Mouse (Mus musculus): ENCODE measurements around the gene Hook2. TPM values are rescaled to one million over a fixed set of nuclear protein-coding genes. Genes with fewer than 3 reads are reported as not detected.
A peak's percentile ranks its signal among the peaks of the same experiment; 100 is the strongest.

Gene Hook2
- polyA plus RNA-seq, 1 experiment from 2014 or later, result 25.8 TPM

DNA sequence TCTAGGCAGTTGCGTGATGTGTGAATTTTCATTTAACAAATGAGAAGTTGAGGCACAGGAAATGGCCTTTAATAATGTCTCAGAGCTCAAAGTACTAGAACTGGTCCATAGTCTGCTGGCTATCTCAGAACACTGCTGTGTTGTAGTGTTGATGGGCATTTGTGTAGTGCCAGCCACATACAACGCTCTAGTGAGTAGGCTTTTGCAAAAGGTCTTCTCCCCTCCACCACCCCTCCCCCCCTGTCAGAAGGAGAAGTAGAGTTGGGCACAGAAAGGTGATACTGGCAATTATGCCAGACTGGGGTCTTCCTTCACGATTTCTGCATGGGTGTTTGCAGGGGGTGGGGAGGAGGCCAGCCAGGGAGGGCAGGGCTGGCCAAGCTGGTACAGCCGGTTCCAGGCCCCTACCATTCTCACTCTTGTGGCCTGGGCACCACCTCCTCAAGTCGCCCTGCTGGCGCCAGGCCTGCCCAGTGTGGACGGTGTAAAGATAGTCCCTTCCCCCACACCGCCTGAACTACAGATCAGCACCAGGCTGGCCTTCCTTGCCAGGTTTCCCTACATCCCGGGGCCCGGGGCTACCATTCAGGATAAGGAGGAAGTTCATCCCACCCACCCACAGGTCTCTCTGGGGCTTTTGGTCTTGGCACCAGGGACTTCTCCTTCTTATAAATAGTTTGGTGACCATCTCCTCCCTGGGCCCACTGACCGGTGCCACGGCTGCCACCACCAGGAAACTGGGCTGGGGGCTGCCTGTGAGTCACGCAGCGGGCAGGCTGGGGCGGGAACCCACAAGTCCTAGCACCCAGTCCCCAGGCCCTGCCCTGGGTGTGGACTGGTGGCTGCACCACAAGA, 8.5 kb upstream of the Hook2 start:
- Histone ChIP-seq H3K27ac (replicated peaks; ENCODE audit: low read depth, low read length) (no peak overlapping the region), H3K9ac (replicated peaks; ENCODE audit: low read length) (no peak overlapping the region), H3K36me3 (ENCODE audit: control insufficient read depth, insufficient read depth, low read length) (no peaks in the 10 kb centered on the region), H3K4me2 (ENCODE audit: low read length) (no peak overlapping the region), H3K27me3 (ENCODE audit: control insufficient read depth, insufficient read depth, low read length) (peaks cover 17% of the 10 kb centered on the region), H3K4me3 (replicated peaks; ENCODE audit: low read depth, low read length) (no peak overlapping the region), H3K9me3 (ENCODE audit: control insufficient read depth, low read length) (no peaks in the 10 kb centered on the region), H3K4me1 (ENCODE audit: control insufficient read depth, insufficient read depth, low read length) (peaks cover 57% of the 10 kb centered on the region)
- 81% methylated on average over 15 of the region's 15 CpGs for WGBS
- ATAC-seq (ENCODE audit: low FRiP score, low TSS enrichment) (no peak), DNase-seq (no peak)

DNA sequence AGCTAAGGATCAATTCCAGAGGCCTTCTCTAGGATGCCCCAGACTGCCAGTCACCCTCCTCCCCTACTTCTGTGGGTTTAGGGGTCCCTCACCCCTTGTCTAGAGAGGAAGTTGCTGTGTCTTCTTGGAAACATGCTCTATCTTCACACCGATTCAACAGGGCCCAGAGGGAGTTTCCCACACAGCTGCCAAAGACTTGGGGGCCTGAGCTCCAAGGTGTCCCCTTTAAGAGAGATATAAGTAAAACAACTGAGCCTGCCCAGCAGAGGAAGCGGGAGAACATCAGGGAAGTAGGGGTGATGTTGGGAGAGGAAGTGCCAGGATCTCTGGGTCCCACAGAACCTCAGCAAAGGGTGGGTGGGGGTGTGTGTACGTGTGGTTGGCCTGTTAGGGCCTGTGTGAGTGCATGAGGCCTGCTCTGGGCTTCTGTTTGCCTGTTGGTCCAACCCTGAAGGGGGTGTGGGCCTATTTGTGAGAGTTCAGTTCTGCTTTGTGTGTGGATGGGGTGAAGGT, 7.8 kb upstream of the Hook2 start:
- Histone ChIP-seq H3K9ac (replicated peaks; ENCODE audit: low read length) (no peak overlapping the region), H3K9me3 (ENCODE audit: control insufficient read depth, low read length) (no peaks in the 10 kb centered on the region), H3K27ac (replicated peaks; ENCODE audit: low read depth, low read length) (no peak overlapping the region), H3K27me3 (ENCODE audit: control insufficient read depth, insufficient read depth, low read length) (peaks cover 10% of the 10 kb centered on the region), H3K4me1 (ENCODE audit: control insufficient read depth, insufficient read depth, low read length) (peaks cover 50% of the 10 kb centered on the region), H3K4me2 (ENCODE audit: low read length) (no peak overlapping the region), H3K36me3 (ENCODE audit: control insufficient read depth, insufficient read depth, low read length) (no peaks in the 10 kb centered on the region), H3K4me3 (replicated peaks; ENCODE audit: low read depth, low read length) (no peak overlapping the region)
- ATAC-seq (ENCODE audit: low FRiP score, low TSS enrichment) (no peak), DNase-seq (no peak)
- WGBS, result 61% methylated on average over 3 of the region's 3 CpGs

DNA sequence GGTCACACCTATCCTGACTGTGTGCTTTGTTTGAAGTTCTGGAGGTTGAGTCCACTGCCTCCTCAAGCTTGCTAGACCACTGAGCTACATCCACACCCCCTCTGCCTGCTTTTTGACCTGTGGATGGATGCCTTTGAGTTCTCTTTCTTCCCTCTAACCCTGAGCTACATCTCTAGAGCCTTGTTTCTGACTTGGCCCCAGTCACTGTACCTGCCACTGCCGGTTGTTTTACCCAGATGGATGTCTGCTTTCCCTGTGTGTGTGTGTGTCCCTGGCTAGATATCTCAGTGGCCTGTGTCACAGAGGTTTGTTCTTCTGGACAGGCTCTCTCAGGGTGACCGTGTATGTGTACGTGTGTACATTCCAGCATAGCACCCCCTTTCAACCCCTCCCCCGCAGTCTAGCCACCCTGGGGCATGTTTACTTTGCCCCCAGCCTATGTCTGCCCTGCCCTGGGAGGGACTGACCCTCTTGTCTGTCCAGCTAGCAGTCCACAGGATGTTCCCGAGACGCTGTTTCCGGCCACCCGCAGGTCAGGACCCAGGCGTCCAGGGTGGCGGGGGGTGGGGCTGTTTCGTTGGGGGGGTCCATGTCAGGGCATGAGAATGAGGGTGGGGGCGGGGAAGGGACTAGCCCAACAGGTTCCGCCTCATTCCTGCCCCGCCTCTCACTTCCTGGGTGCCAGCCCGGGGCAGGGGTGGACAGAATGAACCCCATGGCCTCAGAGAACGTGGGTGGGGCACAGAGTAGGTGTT, 5.9 kb upstream of the Hook2 start:
- no peaks in the 10 kb centered on the region for H3K36me3 ChIP-seq (ENCODE audit: control insufficient read depth, insufficient read depth, low read length)
- 16% methylated on average over 16 of the region's 16 CpGs for WGBS
- peak overlapping the region; percentile 49; the same call in 1 of the 2 replicates for H3K27ac ChIP-seq (replicated peaks; ENCODE audit: low read depth, low read length)
- H3K9ac ChIP-seq (replicated peaks; ENCODE audit: low read length), result peak overlapping the region; percentile 50; the same call in 1 of the 2 replicates
- H3K4me1 ChIP-seq (ENCODE audit: control insufficient read depth, insufficient read depth, low read length), result peaks cover 34% of the 10 kb centered on the region
- 0 out of 2 replicates have a peak, but pooled peaks cover 9% of the 10 kb centered on the region for H3K27me3 ChIP-seq (ENCODE audit: control insufficient read depth, insufficient read depth, low read length)
- DNase-seq (no peak), ATAC-seq (ENCODE audit: low FRiP score, low TSS enrichment) (no peak)
- H3K4me3 ChIP-seq (replicated peaks; ENCODE audit: low read depth, low read length), result no peak overlapping the region
- no peaks in the 10 kb centered on the region for H3K9me3 ChIP-seq (ENCODE audit: control insufficient read depth, low read length)
- H3K4me2 ChIP-seq (ENCODE audit: low read length), result peak overlapping the region; percentile 99

DNA sequence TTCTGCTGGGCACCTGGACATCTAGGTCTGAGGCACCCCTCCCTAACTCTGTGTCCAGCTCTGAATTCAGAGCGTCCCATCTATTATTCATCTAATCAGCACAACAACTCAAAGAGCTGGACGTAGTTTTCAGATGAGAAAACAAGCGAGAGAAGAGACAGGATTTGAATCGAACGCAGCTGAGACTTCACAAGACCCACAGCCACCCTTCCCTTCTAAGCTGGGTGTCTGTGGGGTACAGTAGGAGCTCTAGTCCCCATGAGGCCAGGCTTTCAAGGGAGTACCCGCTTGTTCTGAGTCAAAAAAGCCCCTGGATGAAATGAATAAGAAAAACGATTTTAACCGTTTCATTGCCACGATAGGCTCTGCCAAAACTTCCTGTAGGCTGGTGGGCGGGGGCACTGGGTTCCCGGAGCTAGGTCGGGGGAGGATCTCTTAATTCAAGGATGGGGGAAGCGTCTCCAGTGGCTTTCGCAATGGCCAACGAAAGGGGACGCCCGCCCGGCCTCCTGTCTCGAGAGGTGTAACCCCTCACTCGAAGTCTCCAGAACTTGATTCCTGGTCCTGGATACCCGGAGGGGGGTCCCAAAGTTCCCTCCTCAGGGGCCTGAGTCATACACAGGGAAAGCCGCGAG, 5.2 kb upstream of the Hook2 start:
- ATAC-seq (ENCODE audit: low FRiP score, low TSS enrichment), result no peak
- Histone ChIP-seq H3K9me3 (ENCODE audit: control insufficient read depth, low read length) (no peaks in the 10 kb centered on the region), H3K36me3 (ENCODE audit: control insufficient read depth, insufficient read depth, low read length) (no peaks in the 10 kb centered on the region), H3K27me3 (ENCODE audit: control insufficient read depth, insufficient read depth, low read length) (0 out of 2 replicates have a peak, but pooled peaks cover 9% of the 10 kb centered on the region), H3K4me1 (ENCODE audit: control insufficient read depth, insufficient read depth, low read length) (peaks cover 30% of the 10 kb centered on the region), H3K27ac (replicated peaks; ENCODE audit: low read depth, low read length) (peak overlapping the region; percentile 49), H3K9ac (replicated peaks; ENCODE audit: low read length) (peak overlapping the region; percentile 50), H3K4me3 (replicated peaks; ENCODE audit: low read depth, low read length) (peak overlapping the region; percentile 46), H3K4me2 (ENCODE audit: low read length) (peak overlapping the region; percentile 99)
- under 1% methylated on average over 23 of the region's 23 CpGs for WGBS
- DNase-seq, result no peak

DNA sequence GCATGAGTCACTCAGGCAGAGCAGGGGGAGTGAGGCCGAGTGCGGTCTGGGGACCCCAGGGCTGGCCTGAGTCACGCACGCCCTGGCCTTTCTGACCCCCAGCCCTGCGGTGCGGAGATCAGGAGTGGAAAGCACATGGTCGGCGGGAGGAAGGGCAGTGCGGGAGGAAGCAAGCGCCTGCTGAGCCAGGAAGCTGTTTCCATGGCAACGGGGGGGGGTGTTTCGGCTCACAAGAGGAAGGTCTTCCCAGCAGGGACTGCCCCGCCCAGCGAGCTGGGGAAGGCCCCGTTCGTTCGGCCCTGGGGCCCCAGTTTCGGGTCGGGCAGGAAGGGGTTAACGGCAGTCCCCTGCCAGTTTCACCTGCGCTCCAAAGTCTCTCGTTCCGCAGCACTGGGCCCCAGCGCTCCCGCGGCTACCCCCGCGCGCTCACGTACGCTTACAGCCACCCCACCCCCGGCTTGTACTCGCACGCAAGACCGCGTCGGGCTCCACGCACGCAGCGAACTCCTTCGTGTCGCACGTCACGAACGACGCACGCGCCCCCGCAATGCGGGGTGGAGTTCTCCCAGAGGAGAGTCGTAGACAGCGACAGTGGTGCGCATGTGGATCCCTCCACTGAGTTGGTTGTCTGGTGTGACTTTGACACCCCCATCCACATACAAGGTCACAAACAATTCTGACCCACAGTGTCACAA, 4.6 kb upstream of the Hook2 start:
- Histone ChIP-seq H3K27me3 (ENCODE audit: control insufficient read depth, insufficient read depth, low read length) (0 out of 2 replicates have a peak, but pooled peaks cover 9% of the 10 kb centered on the region), H3K9me3 (ENCODE audit: control insufficient read depth, low read length) (no peaks in the 10 kb centered on the region), H3K4me3 (replicated peaks; ENCODE audit: low read depth, low read length) (peak overlapping the region; percentile 46), H3K27ac (replicated peaks; ENCODE audit: low read depth, low read length) (peak overlapping the region; percentile 49), H3K36me3 (ENCODE audit: control insufficient read depth, insufficient read depth, low read length) (no peaks in the 10 kb centered on the region), H3K4me2 (ENCODE audit: low read length) (peak overlapping the region; percentile 99), H3K9ac (replicated peaks; ENCODE audit: low read length) (peak overlapping the region; percentile 50), H3K4me1 (ENCODE audit: control insufficient read depth, insufficient read depth, low read length) (peaks cover 27% of the 10 kb centered on the region)
- WGBS, result under 1% methylated on average over 53 of the region's 53 CpGs
- DNase-seq (peak; percentile 89), ATAC-seq (ENCODE audit: low FRiP score, low TSS enrichment) (peak; percentile 29; the same call in 1 of the 2 replicates)

DNA sequence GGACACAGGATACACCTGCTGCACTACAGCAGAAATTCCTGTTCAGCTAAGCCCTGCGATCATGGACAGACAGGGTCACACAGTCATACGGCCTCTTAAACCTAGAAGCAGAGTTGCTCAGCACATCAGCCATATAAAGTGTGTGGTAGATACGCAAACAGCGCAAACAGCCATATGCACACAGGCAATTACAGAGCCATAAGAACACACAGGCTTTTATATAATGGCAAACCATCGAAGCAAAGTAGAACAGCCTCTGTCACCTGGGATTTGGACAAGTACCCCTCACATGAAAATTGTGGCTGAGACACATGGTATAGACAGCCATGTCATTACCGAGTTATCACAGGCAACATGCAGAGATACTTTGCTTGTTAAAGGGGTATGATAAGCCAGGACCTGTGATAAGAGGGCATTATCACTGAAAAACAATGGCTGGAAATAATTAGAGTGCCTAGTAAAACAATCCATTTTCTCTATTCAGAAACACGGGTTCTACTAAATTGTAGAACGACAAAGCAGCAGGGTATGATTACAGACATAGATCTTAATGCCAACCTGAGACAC, 3.9 kb upstream of the Hook2 start:
- DNase-seq (peak; percentile 49), ATAC-seq (ENCODE audit: low FRiP score, low TSS enrichment) (no peak)
- peak overlapping the region; percentile 49; the same call in 1 of the 2 replicates for H3K27ac ChIP-seq (replicated peaks; ENCODE audit: low read depth, low read length)
- H3K4me1 ChIP-seq (ENCODE audit: control insufficient read depth, insufficient read depth, low read length), result peaks cover 28% of the 10 kb centered on the region
- peak overlapping the region; percentile 99 for H3K4me2 ChIP-seq (ENCODE audit: low read length)
- WGBS, result 35% methylated on average over 8 of the region's 8 CpGs
- H3K9me3 ChIP-seq (ENCODE audit: control insufficient read depth, low read length), result no peaks in the 10 kb centered on the region
- H3K9ac ChIP-seq (replicated peaks; ENCODE audit: low read length), result peak overlapping the region; percentile 50; the same call in 1 of the 2 replicates
- H3K4me3 ChIP-seq (replicated peaks; ENCODE audit: low read depth, low read length), result peak overlapping the region; percentile 46
- 0 out of 2 replicates have a peak, but pooled peaks cover 9% of the 10 kb centered on the region for H3K27me3 ChIP-seq (ENCODE audit: control insufficient read depth, insufficient read depth, low read length)
- H3K36me3 ChIP-seq (ENCODE audit: control insufficient read depth, insufficient read depth, low read length), result no peaks in the 10 kb centered on the region

DNA sequence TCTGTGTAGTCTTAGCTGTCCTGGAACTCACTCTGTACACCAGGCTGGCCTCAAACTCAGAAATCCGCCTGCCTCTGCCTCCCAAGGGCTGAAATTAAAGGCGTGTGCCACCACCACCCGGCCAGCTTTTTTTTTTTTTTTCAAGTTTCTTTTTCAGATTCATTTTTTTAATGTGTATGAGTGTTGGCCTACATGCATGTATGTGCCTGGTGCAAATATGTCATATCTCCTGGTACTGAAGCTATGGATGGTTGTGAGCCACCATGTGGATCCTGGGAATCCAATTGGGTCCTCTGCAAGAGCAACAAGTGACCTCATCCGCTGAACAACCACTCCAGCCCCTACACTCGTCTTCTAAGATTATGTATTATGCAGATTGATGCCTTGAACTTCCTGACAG, 3.0 kb upstream of the Hook2 start:
- no peak overlapping the region for H3K9ac ChIP-seq (replicated peaks; ENCODE audit: low read length)
- DNase-seq (no peak), ATAC-seq (ENCODE audit: low FRiP score, low TSS enrichment) (no peak)
- H3K4me3 ChIP-seq (replicated peaks; ENCODE audit: low read depth, low read length), result no peak overlapping the region
- no peak overlapping the region for H3K4me2 ChIP-seq (ENCODE audit: low read length)
- WGBS, result 82% methylated on average over 5 of the region's 5 CpGs
- no peaks in the 10 kb centered on the region for H3K36me3 ChIP-seq (ENCODE audit: control insufficient read depth, insufficient read depth, low read length)
- 0 out of 2 replicates have a peak, but pooled peaks cover 9% of the 10 kb centered on the region for H3K27me3 ChIP-seq (ENCODE audit: control insufficient read depth, insufficient read depth, low read length)
- no peak overlapping the region for H3K27ac ChIP-seq (replicated peaks; ENCODE audit: low read depth, low read length)
- H3K9me3 ChIP-seq (ENCODE audit: control insufficient read depth, low read length), result no peaks in the 10 kb centered on the region
- peaks cover 24% of the 10 kb centered on the region for H3K4me1 ChIP-seq (ENCODE audit: control insufficient read depth, insufficient read depth, low read length)
